Mouse (Mus musculus) heart, postnatal 4 days (tissue): Measurements from ENCODE around the gene Arhgap5. TPM values are rescaled to one million over a fixed set of nuclear protein-coding genes. Genes with fewer than 3 reads are reported as not detected.
A peak's percentile ranks its signal among the peaks of the same experiment; 100 is the strongest.

Experiments
- DNase-seq: peaks from one replicate; pipeline ENCODE4 v3.0.0; 2021
- total RNA-seq, 2 experiments: library from RNA; stranded (reverse); gene quantifications; 2 replicates each; pipeline ENCODE4 v1.2.3; 2021

Arhgap5 gene
- total RNA-seq = 10 to 100 TPM; 81.8 to 84.4 TPM

DNA sequence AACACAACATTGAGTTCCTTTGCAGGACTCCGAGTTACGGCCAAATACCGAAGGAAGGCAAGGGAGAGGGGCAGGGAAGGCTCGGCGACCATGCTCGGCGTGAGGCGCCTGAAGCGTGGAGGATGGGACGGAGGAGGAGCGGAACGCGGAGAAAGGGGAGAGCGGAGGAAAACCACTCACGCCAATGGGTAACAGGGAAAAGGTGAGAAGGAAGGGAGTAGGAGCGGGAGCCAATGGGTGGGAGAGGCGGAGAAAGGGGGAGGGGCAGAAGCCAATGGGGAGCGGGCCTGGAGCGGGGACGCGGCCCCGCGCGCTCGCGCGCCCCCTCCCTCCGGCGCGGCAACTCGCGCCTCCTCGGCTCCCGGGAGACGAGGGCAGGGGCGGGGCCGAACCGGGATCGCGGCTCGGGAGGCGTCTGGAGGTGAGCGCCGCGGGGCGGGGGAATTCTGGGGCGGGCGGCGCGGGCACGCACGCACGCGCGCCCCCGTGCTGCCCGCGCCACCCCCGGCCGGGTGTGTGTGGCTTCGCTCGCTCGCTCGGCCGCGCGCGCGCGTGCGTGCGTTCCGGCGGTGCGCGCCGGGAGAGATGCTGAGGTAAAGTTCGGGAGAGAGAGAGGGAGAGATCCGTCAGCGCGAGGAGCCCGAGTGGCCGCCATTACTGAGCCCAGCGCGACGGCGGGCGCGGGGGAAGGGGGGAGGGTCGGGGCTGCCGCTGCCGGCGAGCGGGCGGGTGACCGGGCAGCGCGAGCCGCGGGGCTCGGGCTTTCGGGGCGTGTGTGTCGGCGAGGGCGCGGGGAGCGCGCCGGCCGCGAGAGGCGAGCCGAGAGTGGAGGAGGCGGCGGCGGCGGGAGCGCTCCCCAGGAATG, at the start of gene Arhgap5:
Gene Arhgap5, plus strand, starts transcription at position 517 of the 865 bp plus-strand sequence.
- peak; percentile 96 for DNase-seq

DNA sequence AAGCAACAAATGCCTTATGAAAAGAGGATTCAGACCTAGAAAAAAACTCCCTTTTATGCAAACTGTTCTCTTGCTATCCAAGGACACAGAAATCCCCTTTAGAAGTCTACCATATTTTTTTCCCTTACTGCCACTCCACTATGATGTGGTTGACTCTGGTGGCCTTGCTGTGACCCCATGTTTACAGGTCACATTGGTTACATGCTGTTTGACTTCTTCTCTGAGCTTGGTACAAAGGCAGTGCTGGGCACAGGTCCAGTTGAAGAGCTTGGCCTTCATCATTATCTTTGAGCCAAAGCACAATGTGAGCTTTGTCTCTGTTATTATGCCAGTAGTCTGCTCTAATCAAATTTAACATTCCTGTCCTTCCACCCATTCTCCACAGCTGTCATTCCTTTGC, 39.2 kb upstream of the Arhgap5 start:
- DNase-seq = no peak

DNA sequence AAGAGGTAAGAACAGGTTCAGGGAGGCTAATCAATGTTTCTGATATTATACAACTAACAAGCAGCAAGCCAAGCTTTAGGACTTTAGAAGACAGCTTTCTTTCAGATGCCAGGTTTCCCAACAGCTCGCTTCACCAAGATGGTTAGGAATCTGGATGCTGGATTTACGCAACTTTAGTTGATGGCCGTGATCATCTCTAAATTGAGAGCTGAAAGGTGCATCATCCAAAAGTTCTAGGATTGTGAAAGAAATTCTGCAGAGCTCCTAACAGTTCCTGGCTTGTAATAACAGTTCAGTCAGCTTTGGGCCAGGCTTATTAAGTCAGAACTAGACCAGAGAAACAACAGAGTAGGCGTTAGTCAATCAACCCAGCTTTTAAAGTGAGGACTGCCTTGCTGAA, 32.2 kb upstream of the Arhgap5 start:
- no peak for DNase-seq

DNA sequence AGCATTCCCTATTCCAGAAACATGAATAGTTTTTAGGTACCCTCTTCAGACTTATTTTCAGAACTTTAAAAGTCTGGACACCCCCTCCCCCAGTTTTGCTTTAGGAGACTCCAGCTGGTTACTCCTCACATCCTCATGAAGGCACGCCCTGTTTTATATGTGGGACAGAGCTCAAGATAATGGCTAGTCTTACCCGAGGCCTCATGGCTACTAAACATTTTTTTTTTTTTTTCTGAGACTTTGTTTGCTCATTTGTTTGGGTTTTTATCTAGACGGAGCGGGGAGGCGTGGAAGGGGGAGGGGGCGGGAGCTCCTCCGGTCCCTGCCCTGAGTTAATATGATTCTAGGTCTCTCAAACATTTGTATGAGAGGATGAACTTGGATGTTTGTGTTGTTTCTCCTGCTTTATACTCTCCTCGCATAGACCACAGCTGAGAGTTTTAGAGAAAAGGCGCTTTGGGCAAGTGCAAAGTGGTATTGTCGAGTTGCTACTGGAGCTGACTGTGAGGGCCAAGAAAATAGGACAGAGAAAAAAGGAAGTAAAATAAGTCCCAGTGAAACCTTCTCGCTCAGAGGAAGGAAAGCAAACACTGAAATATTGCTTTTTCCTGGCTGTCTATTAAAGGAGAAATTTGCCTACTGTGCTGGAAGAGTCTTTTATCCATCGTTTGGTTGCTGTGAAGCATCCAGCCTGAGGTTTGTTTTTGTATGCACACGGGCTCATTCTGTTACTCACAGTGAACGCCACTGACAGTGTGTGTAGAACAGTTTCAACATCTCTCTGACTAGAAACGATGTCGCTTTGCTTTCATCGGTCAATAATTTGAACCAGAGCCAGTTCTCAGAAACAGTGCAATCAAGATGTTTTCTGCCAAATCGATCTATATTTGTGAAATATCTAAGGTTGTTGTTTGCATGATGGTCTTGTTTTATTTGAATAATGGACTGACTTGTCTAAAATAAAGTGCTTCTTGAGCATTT, 29.5 kb upstream of the Arhgap5 start:
- DNase-seq = no peak

DNA sequence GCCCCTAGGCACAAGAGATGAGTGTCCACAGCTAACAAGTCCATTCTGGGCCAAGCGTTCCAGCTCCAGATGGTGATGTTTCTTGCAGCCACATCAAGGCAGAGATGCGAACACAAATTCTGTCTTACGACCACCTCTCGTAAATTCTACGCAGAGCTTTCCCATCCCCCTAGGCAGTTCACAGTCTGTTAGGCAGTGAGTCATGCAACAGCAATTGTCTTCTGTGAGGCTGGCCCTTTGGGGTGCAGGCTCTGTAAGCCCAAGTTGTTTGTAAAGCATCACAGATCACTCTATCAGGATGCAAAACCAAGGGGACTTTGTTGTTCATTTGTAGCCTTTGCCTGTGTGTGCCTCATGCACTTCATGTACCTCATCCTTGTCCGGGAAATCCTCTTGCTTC, 27.7 kb upstream of the Arhgap5 start:
- no peak for DNase-seq

DNA sequence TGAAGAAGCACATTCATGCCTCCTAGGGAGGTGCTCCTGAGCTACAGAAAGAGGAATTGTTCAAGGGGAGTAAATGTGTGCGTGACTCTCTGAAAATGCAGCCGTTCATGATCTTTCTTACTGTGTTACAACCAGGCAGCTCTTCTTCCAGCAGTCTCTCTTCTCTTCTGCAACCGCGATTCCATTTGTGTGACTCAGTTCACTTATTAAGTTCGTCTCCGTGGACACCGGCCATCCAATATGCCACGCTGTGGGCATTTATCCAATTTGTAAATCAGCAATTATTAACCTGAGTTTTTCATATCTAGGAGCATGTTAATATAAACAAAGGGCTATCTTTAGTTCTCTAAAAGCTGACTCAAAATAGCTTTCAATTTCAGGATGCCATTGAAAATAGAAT, 25.2 kb upstream of the Arhgap5 start:
- DNase-seq = no peak

DNA sequence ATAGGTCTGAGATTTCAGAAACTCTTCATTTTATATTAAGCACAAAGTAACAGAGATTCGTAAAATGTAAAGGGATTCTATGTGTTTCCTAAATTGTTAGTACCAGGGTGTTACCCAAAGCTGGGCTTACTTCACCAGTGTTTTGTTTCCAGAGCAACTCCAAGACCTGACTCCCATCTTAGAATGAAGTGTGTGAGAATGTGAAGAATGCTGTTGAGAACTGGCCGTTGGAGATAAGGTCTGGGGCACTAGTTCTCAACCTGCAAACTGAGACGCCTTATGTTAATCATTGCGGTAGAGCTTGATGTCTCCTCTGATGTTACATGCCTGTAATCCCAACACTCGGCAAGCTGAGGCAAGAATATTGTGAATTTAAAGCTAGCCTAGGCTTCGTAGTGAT, 24.4 kb upstream of the Arhgap5 start:
- no peak for DNase-seq

DNA sequence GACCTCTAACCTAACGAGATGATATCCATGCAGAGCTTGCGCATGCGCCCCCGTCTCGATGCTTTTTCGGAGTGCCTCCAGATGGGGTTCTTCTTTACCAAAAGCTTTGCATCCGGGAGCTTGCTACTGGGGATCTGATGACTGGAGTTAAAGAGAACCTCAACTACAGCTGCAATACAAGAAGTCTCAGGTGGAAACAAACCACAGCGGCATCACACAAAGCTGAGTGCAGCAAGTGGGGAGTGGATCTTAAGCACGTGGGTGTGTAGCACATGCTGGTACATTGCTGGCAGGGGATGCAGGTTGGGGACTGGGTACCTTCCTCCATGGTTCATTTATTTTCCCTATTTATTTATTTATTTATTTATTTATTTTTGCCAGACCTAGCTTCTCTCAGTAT, 22.9 kb upstream of the Arhgap5 start:
- no peak for DNase-seq

DNA sequence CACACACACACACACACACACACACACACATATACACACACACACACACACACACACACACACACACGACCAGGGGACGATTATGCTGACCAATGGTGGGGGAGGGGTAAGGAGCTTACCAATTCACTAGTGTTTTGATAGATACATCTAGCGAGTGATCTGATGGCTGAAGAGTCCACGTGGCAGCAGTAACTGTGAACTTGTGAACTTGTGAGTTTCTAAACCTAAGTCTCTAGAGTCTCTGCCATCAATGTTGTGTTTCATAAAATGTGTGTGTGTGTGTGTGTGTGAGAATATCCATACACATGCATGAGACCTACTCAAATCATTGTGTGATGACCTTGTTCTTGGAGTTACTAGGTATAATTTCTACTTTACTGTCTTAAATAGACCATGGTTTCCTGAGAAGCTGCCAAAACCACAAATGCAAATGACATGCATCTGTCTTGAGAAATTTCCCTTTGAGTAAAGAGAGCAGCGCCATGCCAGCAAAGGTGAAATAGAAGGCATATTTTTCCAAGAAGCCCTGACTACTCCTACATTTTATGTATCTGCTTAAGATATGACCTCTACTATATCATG, 21.7 kb upstream of the Arhgap5 start:
- no peak for DNase-seq

DNA sequence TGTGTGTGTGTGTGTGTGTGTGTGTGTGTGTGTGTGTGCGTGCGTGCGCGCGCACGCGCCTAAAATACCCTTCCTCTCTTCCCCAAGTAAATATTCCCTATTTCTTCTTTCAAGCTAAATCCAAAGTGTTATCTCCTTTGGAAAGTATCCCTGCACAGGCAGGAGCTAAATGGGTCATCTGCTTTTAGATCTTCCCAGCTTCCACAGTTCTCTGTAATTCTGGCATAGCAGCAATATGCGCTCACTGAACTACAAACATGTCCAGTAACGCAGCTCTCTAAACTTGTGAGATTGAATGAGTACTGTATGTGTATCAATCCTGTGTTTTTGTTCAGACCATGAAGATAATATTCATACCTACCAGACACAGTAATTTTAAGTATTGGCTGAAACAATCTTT, 20.6 kb upstream of the Arhgap5 start:
- DNase-seq = no peak

DNA sequence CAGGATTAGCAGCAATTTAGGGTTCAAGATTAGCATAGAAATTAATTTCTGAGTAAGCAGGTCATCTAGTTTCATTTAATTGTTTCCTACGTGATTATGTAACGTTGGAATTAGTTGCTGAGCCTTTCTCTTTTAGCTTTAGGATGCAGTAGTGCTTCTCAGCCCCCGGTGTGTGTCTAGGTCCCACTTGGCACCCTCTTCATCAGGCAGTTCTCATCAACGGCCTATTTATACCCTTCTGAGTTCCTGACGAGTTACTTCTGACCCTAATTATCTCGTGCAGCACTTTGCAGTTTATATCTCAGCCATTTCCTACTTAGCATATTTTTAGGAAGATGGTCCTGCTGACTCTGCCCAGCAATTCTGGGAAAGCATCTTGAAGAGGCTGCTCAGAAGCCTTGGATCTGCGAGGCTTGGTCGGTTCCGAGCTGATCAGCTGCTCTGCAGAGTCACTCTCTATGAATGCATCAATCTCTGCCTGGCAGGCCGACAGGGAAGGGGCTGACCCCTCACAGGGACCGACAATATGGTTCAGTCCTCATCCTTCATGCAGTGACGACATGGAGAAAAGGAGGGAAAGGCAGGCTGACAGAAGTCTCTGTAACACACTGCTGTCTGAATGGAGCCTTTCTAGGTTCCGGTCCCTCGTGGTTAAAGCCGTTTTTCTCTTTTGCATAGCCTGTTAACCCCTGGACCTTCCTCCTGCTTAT, 15.4 kb upstream of the Arhgap5 start:
- no peak for DNase-seq

DNA sequence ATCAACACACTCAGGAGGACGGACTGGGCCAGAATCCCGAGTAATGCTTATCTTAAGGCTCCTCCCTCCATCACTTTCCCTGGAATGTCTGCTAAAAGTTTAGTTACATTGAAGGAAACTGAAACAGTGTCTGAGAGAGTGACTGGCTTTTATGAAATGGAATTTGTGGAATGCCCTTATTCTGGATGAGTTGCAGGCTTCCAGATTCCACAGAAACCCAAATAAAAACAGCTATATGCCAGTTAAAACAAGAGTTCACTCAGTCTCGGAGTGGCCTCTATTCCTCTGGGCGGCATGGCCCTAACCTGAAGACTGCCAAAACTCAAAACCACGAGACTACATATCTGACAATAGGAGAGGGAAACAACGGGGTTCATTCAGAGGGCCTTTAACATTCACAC, 10.5 kb upstream of the Arhgap5 start:
- DNase-seq = no peak

DNA sequence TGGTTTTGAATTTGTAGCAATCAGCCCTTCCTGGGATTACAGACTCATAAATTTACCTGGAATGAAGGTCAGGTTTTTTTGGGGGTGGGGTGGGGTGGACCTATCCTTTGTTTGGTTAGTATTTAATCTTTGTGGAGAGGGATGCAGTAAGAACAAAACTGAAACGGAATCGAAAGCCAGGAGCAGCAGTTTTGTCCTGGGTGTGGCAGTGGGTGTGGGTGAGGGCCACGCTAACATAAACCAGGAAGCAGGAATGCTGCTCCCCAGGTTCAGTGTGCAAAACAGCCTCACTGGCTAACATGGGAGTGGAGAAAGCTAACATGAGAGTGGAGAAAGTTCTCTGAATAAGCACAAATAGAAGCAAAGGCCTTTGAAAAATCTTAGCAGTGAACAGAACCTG, 6.6 kb upstream of the Arhgap5 start:
- no peak for DNase-seq

DNA sequence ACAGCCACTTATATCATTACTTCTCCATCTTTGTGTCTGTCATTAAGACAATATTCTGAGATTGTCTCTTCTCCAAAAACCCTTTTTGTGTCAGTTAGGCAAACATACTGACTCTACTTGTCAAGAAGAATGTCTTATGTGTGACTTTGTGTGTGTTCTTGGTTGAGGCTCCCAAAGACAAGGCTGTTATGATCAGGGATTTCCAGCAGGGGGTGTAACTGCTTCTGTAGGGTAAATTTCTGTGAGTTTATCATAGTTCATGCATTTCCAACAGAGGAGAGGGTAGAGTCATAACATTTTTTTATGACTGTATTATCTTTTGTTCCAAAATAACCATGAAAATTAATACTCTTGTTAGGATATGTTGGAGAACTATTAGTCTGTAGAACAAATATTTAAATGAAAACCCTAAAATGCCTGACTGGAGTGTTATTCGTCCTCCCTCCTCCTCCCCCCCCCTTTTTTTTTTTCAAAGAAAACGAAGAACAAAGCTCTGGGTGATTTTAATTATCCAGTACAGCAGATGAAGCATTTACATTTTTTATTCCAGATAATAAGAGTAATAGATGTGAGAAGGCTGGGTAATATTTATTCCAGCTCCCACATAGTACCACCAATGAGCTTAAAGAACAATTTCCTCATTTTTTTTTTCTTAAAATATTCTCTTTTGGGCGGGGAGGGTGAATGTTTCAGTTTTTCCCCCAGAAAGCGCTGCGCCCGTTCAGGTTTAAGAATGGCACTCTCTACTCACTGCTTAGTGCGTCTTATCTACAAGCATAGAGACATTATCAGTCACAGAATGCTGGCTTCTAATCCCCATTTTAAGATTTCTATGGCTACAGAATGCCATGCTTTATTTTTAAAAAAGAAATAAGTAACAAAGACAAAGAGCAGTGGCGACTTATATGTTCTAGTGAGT, 2.6 kb upstream of the Arhgap5 start:
- peak; percentile 21 for DNase-seq

DNA sequence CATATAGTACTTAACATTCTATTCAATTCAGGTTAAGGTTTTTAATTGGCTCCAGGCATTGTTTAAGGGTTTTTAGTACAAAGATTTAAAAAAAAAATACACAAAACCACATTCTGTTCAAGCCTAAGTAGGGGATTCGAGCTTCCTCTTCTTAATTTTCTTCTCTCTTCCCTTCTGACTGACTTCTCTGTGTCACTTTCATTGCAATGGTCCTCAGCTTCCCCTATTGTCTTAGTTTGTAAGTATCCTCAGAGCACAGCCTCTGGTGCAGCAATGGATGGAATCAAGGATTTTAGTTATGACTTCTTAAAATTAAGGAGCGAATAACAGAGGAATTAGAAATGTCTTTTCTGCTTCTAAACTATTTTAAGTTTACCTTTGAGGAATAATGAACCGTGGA, 1.6 kb upstream of the Arhgap5 start:
- no peak for DNase-seq

DNA sequence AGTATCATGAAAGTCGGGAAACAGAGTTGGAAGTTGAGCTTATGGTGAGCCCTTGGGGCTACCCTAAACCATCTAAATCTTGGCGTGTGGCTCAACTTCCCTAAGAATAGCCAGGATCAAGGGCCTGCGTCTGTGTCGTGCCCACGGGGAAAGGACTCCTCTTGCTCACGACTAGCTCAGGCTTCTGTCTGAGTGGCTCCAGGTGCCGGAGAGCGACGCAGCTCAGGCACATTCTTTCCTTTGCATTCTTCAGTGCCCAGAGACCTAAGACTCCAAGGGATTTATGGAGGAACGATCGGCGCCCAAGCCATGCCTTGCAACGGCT, 679 bp upstream of the Arhgap5 start:
- DNase-seq = no peak

DNA sequence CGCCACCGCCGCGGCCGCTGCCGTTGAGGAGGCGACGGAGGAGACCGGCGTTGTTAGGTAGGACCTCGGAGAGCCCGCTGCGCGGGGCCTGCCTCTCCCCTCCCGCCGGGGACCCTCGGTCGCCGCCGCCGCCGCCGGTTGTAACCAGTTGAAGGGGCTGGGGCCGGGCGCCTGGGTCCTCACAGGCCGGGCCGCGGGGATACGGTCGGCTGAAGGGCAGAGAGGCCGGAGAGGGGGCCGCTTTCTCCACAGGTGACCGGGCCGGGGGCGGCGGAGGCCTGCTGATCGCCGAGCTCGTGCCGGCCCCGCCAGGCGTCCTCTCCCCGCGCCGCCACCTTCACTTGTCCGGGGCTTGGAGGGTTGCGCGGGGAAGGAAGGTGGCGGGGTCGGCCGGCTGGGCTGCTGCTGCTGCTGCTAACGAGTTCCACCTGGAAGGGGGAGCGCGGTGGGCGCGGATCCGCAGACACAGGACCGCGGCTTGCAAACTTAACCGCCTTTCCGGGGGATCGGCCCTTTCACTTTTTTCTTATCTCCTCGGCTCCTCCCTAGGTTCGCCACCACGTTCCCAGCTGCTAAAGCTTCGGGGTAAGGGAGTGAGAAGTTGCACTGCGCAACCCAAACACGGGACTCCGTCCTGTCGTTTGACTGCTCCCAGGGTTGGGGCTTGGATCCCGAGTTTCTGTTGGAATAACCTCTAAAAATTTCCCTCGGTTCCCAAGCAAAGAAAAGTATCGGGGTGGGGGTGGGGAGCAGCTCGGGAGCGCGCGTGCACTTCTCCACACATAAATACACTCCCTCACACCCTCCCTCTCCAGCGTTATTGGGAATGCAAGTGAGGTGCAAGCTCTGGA, 784 bp downstream of the Arhgap5 start:
- DNase-seq = peak; percentile 65

DNA sequence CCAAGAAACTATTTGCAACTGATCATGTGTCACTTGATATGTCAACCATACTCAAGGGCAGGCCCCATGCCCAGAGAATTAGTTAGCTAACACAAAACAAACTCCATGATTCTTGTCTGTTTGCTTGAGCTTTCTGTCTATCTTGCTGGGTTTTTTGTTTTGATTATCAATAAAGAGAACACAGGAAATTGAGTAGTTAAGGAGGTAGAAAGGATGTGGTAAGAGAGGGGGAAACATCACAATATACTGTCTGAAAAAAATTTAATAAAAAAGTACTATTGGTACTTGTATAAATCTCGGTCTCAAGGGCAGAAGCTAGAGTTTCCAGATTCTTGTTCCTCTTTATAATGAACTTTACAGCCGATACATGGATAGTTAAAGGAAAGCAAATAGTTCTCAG, 20.9 kb downstream of the Arhgap5 start:
- DNase-seq = no peak

DNA sequence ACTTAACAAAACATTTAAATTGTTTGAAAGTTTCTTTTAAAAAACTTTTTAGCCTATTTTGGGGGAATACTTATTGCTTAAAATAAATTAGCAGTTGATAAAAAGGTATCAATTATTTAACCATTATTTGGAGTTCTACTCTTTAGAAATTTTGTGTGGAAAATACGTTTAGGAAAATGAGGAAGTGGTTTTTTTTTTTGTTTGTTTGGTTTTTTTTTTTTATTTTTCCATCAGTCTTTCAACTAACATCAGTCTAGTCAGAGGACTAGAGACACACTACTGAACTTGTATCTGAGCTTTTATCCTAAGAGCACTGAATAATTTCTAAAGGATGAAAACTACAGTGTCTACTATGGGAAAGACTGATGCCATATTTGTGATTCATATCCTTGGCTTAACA, 21.7 kb downstream of the Arhgap5 start:
- no peak for DNase-seq

DNA sequence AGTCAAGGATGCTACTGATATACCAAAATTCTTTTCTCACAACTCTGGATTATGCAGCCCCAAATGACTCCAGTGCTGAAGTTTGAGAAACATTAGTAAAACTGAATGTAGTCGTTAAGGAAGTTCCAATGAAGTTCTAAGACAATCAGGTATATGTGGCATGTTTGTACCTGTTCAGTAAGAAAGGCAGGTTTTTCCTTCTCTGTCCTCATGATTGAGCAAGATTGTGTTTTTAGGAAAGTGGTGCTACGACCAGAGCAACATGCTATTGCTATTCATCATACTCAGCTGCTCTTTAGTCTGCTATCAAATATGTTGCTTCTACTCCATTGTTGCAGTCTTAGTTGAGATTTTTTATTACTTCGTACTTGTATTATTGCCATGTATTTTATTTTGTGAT, 26.0 kb downstream of the Arhgap5 start:
- no peak for DNase-seq

DNA sequence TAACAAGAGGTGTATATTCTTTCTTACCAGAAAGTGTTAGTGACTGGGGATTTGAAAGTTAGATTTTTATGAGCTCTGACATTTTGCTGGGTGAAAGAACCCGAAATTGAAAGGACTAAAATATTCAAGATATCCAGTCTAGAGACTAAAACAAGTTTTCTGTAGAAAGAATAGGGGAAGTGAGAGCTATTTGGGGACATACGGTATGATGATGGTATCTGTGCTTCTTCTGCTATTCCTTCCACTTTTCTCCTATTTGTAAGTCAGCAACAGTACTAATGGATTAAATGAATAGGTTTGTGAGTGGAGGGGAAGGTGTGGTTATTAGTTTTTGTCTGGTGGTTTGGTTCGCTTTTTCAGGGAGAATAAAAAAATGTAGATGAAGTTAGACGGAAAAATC, 37.5 kb downstream of the Arhgap5 start:
- no peak for DNase-seq
